Mouse (Mus musculus): ENCODE results near the gene Prokr1.
"Not testable (repeated sequence)": the region's sequence is repeated elsewhere in the genome, so short reads cannot be mapped to it uniquely, and the experiment has no call there.

The Prokr1 gene

DNA sequence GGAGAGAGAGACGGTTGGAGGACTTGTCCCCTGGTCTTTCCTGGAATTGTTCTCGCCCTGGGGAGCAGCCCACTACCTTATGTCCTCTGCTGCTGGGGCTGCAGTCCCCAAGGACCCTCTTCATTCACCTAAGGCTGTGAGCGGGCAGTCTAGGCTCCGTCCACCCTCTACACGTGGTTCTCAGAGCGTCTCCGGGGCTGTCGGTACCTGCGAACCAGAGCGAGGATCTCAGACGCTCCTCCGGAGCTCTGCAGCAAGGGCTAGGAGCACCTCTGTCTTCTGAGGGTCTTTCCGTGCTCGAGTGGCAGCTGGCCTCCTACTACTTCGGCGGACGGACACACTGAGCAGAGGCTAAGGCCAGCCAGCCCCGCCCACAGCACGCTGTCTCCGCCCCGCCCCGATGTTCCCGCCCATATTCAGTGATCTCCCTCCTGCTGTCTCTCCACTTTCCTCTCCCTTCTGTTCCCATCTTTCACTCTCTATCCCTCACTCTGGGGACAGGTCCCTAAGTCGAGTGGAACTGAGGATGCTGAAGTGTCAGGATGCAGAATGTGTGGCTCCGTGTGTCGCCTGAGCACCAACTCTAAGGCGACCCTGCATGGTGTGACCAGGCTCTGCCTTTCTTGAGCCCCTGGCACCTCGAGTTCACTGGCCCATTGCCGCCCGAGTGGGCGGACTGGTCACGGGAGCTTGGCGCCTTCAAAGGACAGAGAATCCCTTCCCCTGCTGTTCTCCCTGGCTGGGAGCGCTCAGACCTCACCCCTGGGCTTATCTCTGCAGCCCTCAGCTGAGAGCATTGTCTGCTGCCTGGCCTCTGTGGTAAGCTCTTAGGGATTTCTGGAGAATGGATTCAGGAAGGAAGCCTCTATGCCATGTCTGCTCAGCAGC is at the start of gene Prokr1:
Gene Prokr1 (minus strand): TSS at position 350 of the 888 bp plus-strand sequence.
- DNase-seq, result no peak

DNA sequence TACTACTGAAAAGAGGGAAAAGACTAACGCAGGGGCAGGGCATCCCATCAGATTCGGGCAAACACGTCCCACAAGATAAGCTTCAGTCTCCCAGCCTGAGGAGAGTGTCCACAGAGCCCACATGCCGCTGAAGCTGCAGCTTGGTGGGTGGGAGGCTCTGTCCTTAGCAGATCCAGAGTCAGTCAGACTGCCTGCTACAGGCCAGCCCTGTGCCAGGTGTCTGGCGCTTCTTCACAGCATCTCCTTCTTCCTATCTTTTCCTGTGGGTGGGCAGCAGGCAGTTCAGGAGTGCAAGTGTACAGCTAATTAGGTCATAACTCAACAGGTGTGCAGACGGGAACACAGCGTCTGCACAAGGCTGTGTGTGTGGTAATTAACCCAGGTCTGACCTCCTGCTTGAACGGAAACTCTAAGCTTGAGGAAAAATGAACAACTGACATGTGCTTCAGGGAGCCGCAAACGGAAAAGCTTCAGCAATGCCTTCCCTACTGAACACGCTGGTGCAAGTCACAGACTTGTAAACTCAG is 47.7 kb upstream of the Prokr1 start:
- no peak for DNase-seq

DNA sequence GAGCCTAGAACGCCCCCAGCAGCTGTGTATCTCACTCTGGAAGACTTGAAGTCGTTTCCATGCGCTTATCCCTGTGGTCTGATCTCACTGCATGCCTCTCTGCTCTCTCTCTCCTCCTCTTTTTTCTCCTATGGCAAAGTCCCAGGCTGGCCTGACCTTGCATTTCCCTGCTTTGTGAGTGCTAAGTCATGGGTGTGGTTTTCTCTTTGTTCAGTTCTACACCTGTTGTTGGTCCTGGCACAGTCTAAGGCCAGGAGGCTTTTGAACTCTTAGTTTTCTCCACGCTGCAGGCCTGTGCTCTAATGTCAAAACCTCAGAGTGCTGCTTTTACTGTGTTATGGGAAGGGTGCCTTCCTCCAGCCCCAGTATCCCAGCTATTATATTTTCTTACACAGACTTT is 41.6 kb upstream of the Prokr1 start:
- no peak for DNase-seq

DNA sequence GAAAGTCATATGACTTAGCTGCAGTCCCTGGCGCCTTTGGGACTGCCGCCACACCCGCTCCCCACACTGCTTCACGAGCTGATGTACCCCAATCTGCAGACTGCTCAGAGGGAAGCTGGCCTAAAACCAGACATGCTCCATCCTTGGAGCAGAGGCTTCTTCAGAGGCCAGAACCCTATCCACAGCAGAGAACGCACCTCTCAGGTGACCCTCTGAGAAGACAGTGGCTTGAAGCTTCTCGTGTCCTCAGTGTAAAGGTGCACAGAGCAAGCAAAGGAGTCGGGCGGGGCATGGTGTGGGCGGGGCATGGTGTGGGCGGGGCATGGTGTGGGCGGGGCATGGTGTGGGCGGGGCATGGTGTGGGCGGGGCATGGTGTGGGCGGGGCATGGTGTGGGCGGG is 38.4 kb upstream of the Prokr1 start:
- not testable (repeated sequence) for DNase-seq

DNA sequence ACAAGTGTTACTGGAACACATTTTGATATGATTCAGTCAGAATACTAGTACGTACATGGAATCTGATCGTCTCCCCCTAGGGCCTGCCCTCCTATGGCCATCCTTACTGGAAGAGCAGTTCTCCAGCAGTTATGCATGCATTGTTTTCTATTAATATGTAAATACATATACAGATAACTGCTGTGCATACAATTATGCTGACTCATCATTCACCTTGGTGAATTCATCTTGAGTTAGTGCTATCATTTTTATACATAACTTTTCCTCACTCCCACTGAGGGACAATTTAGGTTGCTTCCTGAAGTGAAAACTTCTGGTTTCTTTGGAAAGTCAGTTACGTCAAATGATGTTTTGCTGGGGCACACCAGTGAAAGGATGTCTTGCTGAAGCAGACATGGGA is 32.6 kb upstream of the Prokr1 start:
- DNase-seq, result no peak

DNA sequence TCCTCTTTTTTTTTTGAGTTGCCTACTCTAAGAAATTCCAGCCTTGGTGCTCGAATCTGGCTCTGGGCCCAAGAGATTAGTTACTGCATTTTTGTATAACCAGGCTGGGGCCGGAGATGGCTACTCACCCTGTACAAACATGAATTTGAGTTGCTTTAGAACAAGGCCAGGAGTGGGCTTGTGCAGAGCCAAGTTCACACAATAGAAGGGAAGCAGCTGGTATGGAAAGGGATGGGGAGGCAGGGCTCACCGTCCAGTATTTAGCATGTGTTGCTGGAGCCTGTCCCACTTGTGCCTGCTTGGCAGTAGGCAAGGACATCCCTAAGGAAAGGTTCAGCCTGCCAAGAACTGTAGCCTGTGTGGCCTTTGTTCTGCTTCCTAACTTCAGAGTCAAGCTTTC is 30.7 kb upstream of the Prokr1 start:
- no peak for DNase-seq

DNA sequence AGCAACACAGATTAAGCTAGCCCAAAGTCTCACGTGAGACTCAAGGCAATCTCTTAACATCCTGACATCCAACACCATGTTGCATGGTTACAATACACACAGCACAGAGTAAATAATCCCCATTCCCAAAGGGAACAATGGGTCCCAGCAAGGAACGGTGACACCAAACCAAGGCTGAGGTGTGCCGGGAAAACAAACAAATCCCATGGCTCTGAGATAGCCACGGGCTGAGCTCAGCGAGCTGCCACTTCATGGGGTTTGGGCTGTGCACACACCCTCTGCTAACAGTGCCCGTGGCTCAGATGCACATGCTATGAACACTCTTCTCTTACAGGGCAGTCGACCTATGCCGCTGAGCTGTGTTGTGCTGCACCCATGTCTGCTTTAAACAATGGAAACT is 27.5 kb upstream of the Prokr1 start:
- DNase-seq, result no peak

DNA sequence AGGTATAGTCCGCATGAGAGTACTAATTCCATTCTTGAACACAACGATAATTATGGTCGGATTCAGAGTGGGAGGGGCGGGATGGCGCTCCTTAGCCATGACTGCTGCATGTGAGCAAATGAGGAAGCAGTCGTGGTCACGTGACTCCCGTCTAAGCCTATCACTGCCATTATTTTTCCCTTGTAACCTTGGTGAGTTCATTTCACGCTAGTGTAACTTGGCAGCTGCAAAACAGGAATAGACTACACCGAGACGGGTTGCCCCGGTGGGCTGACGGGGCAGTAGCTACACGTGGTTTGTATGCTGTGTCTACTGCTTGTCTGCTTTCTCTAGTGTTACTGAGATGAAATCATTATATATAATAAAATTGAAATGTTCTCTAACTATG is 25.1 kb upstream of the Prokr1 start:
- no peak for DNase-seq

DNA sequence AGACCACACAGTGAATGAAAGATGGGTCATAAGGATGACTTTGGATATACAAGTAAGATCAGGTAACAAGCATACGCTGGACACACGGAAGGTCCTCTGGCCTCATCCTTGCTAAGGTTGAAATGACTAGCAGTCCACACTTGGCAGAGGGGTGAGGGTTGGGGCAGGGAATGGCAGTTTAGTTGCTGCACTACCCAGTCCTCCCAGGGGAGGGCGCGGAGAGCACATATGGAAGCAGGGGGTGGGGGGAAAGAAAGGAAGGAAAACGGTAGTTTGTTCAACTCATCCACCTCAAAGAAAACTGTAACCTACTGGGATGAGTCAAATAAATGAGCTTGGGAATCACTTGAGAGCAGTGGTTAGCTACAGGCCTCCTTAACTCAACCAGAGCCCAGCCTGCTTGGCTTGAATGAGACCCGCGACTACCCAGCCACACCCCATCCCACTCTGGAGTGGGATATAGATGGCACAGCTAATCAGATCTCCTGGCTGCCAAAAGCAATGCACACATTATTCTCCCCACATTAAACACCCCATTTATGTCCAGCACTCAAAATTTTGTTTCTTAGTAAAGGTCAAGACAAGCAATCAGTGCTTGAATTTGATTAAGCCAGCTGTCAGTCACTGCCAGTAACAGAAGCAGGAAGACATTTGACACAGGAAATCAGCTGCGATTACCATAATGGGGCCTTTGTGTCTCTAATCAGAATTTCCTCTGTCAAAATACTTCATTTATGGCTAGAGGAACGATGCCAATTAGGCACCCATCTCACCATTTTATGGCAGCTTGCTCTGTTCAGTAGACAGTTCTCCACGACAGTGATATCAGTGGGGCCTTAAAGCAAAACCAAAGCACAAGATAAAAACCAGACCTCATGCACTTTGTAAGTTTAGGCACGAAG is 24.5 kb upstream of the Prokr1 start:
- no peak for DNase-seq

DNA sequence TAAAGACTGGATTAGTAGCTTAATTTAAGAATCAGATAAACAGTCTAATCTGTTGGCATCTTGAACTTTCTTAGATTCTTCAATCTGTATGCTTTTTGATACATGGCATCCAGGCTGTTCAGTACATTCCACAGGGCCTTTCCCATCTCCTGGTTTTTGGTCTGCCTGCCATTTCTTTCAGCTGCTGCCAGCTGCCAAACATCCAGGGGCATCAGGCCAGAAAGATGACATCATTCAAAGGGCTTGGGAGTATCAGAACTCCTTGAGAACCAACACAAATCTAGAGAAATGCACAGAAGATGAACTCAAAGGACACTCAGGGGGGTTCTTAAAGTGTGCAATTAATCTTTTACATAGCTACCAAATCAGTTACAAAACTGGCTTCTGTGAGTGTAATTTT is 9.3 kb upstream of the Prokr1 start:
- no peak for DNase-seq

DNA sequence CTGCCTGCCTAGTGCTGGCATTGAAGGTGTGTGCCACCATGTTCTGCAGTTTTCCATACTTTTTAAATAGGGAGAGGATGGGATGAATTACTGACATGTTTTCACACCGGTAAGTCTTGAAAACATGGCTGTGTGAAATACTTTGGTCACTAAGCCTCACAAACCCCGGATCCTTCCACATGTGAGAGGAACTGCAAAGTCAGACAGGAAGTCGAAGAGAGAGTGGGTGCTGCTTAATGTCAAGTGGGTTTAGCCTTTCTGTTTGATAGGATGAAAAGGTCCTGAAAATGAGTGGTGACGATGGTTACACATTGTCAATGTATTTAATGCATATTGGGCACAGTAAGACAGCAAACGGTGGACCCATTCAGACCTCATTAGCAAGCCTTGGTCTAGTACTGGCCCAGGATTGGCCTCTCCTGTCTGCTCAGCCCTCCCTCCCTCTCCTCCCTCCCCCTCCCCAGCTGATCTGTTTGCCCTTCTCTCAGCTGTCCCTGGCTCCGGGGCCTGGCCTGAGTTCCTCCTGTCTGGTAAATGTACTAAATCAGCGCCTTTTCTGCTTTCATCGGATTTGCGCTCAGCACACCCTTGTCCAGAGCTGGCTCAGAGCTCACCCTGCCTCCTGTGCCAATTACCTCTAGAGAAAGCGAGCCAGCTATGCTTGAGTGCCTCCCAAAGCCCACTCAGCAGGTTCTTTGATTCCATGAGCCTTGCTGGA is 6.7 kb upstream of the Prokr1 start:
- no peak for DNase-seq

DNA sequence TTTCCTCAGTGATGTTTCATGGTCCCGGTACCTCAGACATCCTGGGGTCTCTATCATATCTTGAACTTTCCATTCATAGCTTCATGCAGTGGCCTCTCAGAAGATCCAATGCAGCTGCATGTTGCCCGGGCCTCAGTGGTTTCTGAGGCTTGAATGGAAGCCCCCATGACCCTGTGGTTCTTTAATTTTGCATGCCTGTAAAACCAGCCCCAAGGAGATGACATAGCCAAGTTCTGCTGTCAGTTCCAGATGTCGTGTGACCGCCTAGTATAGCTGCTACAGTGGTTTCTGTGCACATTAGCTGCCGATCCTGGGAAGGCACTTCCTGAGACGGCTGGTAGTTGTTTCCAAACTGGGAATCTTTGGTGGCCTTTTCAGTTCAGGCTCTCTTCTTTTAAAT is 3.6 kb upstream of the Prokr1 start:
- DNase-seq, result no peak

DNA sequence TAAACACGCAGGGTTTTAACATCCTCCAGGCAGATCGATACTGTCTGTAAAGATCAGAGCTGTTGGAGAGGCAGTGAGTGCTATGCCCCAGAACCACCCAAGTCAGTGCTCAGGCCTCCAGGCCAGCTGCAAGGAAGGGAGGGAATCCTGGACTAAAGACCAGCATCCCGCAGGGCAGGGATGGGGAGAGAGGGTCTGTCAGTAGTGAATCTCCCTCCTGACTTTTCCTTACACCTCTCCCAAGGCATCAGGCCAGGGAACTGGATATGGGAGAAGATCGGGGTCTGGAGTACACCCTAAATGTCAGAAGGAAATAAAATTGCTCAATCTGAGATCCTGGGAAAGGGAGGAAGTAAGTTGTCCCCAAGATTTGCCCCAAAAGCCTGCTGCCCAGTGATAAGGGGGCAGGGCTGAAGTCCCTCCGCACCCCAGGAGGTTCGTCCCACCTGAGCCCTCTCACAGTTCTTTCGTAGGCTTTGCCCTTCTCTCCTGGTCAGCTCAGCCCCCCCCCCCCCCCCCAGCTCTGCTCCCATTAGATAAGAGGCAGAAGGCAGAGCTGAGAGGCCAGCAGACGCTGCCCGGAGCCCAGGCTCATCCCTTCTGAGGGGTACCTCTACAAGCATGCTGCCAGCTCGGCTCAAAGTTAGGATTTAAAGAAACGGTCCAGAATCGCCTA is 687 bp downstream of the Prokr1 start:
- no peak for DNase-seq

DNA sequence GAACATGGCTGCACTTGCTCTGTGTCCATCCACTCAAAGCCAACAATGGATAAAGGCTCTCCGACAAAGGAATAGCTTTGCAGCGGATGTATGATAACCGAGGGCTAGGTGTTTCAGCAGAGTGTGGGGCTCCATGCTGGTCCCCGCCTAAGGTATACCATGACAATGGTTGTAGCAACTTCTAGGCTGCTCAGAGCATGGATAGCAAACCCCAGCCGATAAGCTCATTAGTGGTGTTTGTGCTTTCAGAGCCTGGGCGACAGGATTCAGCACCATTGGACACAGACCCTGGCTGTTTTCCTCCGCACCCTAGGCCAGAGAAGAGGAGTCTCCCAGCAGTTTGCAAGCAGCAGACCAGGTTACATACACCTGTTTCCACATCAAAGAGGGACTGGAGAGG is 6.6 kb downstream of the Prokr1 start:
- DNase-seq, result no peak

DNA sequence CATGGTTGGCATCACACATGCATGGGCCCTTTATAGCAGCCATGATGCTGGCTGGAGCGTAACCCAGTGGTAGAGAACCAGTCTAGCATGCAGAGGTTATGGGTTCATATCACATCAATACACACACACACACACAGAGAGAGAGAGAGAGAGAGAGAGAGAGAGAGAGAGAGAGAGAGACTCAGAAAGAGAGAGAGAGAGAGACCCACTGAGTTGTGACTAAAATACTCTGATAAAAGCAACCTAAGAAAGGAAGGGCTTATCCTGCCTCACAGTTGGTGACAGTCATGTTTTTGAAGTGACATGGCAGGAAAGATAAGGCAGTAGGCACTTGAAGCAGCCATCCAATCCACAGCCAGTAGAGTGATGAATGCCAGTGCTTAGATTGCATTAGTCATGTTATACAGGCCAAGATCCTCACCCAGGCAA is 7.3 kb downstream of the Prokr1 start:
- no peak for DNase-seq

DNA sequence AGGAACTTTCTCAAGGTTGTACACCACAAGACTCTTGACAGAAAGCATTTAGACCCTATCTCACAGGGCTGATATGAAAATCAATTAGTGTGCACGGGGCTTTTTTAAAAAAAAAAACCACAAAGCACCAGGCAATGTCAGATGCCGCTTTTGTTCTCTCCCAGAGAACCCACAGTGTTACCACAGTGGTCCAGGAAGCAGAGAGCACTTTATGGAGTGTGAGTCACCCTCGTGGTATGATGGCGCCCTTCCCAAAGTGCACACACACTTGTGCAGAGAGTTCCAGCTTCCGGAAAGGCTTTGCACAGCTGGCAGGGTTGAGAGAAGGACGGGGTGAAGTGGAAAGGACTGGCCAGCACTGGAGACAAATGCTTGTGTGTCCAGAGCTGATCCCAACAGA is 8.1 kb downstream of the Prokr1 start:
- DNase-seq, result no peak

DNA sequence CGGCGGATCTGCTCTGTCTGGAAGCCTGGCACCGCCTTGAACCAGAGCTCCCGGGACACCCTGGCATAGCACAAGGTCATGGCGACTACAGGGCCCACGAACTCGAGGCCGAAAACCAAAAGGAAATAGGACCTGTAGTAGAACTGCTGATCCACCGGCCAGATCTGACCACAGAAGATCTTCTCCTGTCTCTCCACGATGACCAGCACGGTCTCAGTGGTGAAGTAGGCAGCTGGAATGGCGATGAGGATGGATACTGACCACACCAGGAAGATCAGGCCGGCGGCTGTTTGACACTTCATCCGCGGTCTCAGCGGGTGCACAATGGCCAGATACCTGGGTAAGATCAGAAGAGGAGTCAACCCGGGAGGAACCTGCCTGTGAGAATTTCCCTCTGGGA is 9.0 kb downstream of the Prokr1 start:
- no peak for DNase-seq

DNA sequence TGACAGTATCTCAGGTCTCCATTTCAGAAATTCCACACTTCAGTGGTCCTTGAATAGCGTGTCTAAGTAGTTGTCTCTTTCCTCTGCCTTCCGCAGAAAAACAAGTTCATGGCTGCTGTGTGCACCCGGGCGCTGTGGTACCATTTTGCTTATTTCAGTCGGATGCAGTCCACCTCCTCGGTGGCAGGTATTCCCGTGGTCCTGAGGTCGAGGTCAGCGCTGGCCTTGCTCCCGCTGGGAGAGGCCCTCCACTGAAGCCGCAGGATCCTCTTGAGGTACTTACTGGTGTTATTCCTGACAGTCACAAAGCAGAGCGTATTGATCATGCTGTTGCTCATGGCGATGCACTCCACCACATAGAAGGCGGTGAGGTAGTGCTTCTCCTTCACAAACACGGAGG is 9.5 kb downstream of the Prokr1 start:
- DNase-seq, result no peak

DNA sequence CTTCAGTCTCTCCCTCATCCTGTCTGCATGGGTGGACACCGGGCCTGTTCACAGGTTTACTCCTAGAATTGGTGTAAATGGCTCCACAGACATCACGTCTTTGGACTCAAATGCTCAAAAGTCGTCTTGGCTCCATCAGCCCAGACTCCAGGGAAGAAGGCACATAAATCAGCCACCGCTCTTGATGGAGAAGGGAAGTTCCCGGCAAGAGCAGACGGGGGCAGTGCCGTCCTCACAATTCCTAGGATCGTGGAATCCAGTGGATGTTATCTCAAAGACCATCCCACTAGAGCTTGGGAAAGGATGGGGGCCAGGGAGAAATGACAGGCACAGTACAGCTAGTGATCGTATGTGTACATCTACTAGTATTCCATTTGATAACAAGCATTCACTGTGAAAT is 12.3 kb downstream of the Prokr1 start:
- no peak for DNase-seq

DNA sequence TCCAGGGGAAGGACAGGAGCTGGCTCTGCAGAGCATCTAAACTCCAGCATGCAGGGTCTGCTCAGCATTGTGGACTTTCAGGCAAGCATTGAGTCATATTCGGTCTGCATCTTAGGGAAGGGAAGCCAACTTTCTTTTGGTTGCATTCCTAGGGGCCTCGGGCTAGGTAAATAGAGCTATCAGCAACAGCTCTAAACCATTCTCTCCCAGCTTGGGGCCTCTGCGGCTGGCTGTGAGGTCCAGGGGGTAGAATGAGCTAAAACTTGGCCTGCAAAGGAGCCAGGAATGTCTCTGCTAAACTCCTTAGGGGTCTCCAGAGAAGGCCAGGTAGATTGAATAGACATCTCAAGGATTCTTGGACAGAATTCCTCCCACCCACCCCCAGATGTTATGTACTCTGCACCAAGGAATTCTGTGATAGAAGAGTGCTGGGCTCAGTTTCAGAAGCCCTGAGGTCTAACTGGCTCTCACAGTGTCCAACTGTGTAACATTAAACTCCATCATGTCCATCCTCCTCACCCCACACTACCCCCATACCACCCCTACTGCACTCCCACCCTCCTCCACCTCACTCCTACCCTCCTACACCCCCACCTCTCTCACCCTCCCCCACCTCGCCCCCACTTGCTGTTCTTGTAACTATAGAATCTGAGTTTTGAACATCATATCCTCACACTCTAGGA is 13.8 kb downstream of the Prokr1 start:
- no peak for DNase-seq

DNA sequence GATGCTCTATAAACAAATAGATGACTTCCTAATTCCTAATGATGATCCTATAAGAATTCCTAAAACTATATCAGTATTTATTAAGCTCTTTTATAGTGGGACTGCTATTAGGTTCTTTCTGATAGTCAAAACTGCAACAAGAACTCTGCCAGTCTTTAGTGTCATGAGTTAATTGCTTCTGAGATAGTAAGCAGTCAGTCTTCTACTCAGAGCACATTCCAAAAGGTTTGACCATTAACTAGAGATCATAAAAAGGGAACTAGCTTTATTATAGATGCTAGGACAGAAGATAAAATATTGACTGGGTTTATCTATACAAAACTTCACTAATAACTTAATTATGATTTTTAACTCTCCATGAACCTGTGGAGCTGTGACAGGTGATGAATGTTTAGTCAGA is 18.7 kb downstream of the Prokr1 start:
- not testable (repeated sequence) for DNase-seq
